In genomic region chr8:48615088-48615487, GRCm38 (mm10) we compare ENCODE assay signal across 8 mouse cellular contexts.
DNase-seq lines count a peak whose midpoint lies in the region; ATAC-seq and TF ChIP-seq lines count a peak whose summit lies in the region.
"Had no signal": no experiment of that assay in that cellular context is flagged by ENCODE, and none has a peak within 500 bp of the region (broad histone marks: within the 10 kb centered on the region; RNA-seq: fewer than 3 reads in every experiment).

No protein-coding gene starts in this region.

- H3K9me3 ChIP-seq in kidney, embryonic 15.5 days (replicated peaks), result no peaks in the 10 kb centered on the region

- H3K9ac ChIP-seq in kidney, embryonic 15.5 days, result no peak overlapping the region

- peak overlapping the region; percentile 24; the same call in 1 of the 2 replicates for H3K27ac ChIP-seq in kidney, embryonic 15.5 days
- peak overlapping the region; percentile 83 for H3K27ac ChIP-seq in embryonic fibroblast, embryonic 13.5 days (ENCODE audit: insufficient read depth, low read length)

- DNase-seq in kidney, adult 8-10 months, result no peak
- peak; percentile 57 for DNase-seq in embryo, embryonic 10 days (ENCODE audit: low spot score)
- peak; percentile 13 for DNase-seq in heart, postnatal 4 days
- no peak for DNase-seq in cerebellum, adult 9-10 months

- TF ChIP-seq POLR2A in embryonic fibroblast, embryonic 13.5 days (IDR thresholded peaks at IDR 0.05; ENCODE audit: low read depth, low read length), result no peak

- H3K36me3 ChIP-seq in kidney, embryonic 15.5 days, result no peaks in the 10 kb centered on the region

- H3K4me2 ChIP-seq in kidney, embryonic 15.5 days, result no peak overlapping the region

- H3K4me3 ChIP-seq in kidney, embryonic 15.5 days (replicated peaks), result no peak overlapping the region
- no peak overlapping the region for H3K4me3 ChIP-seq in embryonic fibroblast, embryonic 13.5 days (ENCODE audit: insufficient read depth, low read length)

- 22% methylated on average over 8 of the region's 8 CpGs for WGBS in kidney, embryonic 15.5 days

- no peaks in the 10 kb centered on the region for H3K27me3 ChIP-seq in kidney, embryonic 15.5 days
- H3K27me3 ChIP-seq: CH12.LX had no signal

- H3K4me1 ChIP-seq in kidney, embryonic 15.5 days, result peaks cover 30% of the 10 kb centered on the region
- peaks cover 4% of the 10 kb centered on the region; the same call in 1 of the 2 replicates for H3K4me1 ChIP-seq in embryonic fibroblast, embryonic 13.5 days (ENCODE audit: control insufficient read depth, insufficient read depth, low read length)

- ATAC-seq in kidney, embryonic 15.5 days (replicated peaks; ENCODE audit: low FRiP score), result no peak
- ATAC-seq in frontal cortex, adult (ENCODE audit: low TSS enrichment), result no peak

- no peak for TF ChIP-seq CTCF in embryonic fibroblast, embryonic 13.5 days (IDR thresholded peaks at IDR 0.05; ENCODE audit: borderline replicate concordance, insufficient read depth, low read length)

Comparison
In these comparisons a context has a peak if more than half of its experiments do, and no peak if none do; other contexts are left out.
1. DNase-seq: peak in embryo, embryonic 10 days (single experiment) and heart, postnatal 4 days (single experiment); none in kidney, adult 8-10 months (0 of 2) and cerebellum, adult 9-10 months (single experiment).